Mouse (Mus musculus) megakaryocyte, embryonic 14.5 days (primary cell): Measurements from ENCODE around the gene Cpsf6.

Experiments used
- FLI1 ChIP-seq: IDR thresholded peaks from 2 replicates; pipeline ENCODE4 v1.6.1; 2012; ENCODE audit warnings: low read length, inconsistent platforms, mixed read lengths
- GATA1 ChIP-seq: IDR thresholded peaks from 3 replicates; pipeline ENCODE4 v1.6.1; 2012; ENCODE audit warnings: mixed read lengths, low read length, inconsistent platforms, borderline replicate concordance

DNA sequence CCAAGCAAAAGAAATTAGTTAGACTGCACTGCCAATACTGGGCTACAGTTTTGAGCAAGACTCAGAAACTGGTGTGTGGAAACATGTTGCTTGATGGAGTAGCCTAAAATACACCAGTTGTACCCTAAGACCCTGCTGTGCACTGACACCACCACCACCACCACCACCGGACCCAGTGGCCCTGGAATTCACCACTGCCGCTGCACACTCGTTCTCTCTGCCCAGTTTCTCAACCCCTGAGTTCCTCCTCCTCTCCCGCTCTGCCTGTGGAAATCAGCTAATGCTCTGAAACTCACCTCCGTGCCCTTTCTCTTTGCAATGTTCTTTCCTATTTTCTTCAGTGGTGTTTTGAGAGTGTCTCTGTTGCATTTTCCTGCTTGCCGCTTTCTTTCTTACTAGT is 81.5 kb downstream of the Cpsf6 start:
- TF ChIP-seq GATA1 (no peak), FLI1 (no peak)
